Mouse (Mus musculus): ENCODE results near the gene Faap20. TPM values are rescaled to one million over a fixed set of nuclear protein-coding genes. Genes with fewer than 3 reads are reported as not detected.

The Faap20 gene
- polyA plus RNA-seq, 1 experiment, result 37.5 TPM

DNA sequence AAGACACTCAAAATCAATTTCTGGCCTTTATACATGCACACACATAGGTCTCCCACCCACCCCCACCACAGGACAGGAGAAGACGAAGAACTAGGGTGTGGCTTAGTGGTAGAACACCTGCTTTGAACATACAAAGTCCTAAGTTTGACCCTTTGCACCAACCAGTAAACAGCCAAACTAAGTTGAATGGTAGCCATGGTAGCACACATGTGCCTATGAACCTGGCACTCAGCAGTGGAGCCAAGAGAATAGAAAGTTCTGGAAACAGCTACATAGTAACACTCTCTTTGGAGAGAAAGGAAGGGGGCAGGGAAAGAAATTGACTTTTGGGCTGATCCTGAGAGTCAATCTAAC lies 31.1 kb downstream of the Faap20 start:
- Histone ChIP-seq H3K4me1 (ENCODE audit: control insufficient read depth, insufficient read depth, low read length) (peaks cover 17% of the 10 kb centered on the region), H3K27ac (ENCODE audit: insufficient read depth, low read length) (peak overlapping the region; percentile 2; the same call in 1 of the 2 replicates)
- TF ChIP-seq POLR2A (IDR thresholded peaks at IDR 0.05; ENCODE audit: extremely low read depth, insufficient read depth, low read length) (no peak), CTCF (IDR thresholded peaks at IDR 0.05; ENCODE audit: extremely low read depth, insufficient read depth, low read length) (no peak)

DNA sequence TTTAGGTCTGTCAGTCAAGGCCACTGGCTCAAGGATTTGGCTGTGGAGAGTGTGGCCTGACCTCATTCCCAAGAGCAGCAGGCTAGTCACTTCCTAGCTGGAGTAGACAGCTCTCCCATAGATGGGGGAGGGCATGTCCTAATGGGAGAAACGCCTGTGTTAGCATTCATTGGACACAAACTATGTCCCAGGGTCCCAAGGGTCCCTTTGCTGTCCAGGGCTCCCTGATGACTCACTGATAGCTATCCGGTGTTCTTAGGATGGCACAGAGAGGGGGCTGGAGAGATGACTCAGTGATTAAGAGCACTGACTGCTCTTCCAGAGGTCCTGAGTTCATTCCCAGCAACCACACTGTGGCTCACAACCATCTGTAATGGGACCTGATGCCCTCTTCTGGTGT lies 31.6 kb downstream of the Faap20 start:
- Histone ChIP-seq H3K4me3 (ENCODE audit: insufficient read depth, low read length) (no peak overlapping the region), H3K27ac (ENCODE audit: insufficient read depth, low read length) (peak overlapping the region; percentile 2; the same call in 1 of the 2 replicates), H3K4me1 (ENCODE audit: control insufficient read depth, insufficient read depth, low read length) (peaks cover 16% of the 10 kb centered on the region)
- TF ChIP-seq CTCF (IDR thresholded peaks at IDR 0.05; ENCODE audit: extremely low read depth, insufficient read depth, low read length) (no peak), POLR2A (IDR thresholded peaks at IDR 0.05; ENCODE audit: extremely low read depth, insufficient read depth, low read length) (no peak)

More for the DNA sequence above, 31.1 kb downstream of the Faap20 start:
- no peak overlapping the region for H3K4me3 ChIP-seq (ENCODE audit: insufficient read depth, low read length)

DNA sequence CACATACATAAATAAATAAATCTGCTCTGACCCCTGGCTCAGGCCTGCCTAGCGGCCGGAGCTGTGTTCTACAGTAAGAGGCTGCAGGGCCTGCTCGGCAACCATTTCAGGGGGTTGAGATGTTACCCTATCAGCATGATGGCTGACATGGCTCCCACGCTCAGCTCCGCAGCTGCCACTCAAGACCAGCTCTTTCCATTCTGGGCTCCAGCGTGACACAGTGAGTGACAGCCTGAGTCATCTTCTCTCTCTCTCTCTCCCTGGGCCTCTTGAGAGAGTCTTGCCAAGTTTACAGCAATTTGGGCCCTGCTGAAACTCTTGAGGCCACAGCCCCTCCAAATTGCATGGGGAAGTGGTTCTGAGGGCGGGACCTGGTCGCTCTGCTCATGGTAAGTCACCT lies 32.0 kb downstream of the Faap20 start:
- H3K4me1 ChIP-seq (ENCODE audit: control insufficient read depth, insufficient read depth, low read length), result peaks cover 15% of the 10 kb centered on the region
- no peak for TF ChIP-seq CTCF (IDR thresholded peaks at IDR 0.05; ENCODE audit: extremely low read depth, insufficient read depth, low read length)
- TF ChIP-seq POLR2A (IDR thresholded peaks at IDR 0.05; ENCODE audit: extremely low read depth, insufficient read depth, low read length), result no peak
- 0 out of 2 replicates have a peak overlapping the region, but pooled peaks have one; percentile 25 for H3K27ac ChIP-seq (ENCODE audit: insufficient read depth, low read length)
- H3K4me3 ChIP-seq (ENCODE audit: insufficient read depth, low read length), result no peak overlapping the region

DNA sequence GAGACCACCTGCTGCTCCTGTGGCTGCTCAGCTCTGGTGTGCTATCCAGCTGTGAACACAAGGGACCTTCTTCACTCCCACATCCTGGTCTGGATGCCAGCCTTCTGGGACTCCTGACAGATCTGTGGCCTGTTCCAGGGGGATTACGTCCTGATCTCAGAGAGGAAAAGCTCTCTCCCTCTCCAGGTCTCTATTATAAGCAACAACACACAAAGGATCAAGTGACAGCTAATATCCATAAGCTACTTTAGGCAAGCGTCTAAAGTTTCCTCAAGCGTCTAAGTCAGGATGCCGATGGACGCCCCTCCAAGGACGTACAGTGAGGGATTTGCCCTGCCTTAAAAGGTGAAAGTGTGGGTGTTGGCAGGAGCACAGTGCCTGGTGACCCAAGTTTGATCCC lies 32.6 kb downstream of the Faap20 start:
- TF ChIP-seq CTCF (IDR thresholded peaks at IDR 0.05; ENCODE audit: extremely low read depth, insufficient read depth, low read length) (no peak), POLR2A (IDR thresholded peaks at IDR 0.05; ENCODE audit: extremely low read depth, insufficient read depth, low read length) (no peak)
- H3K4me3 ChIP-seq (ENCODE audit: insufficient read depth, low read length), result no peak overlapping the region
- H3K27ac ChIP-seq (ENCODE audit: insufficient read depth, low read length), result 0 out of 2 replicates have a peak overlapping the region, but pooled peaks have one; percentile 25
- peaks cover 15% of the 10 kb centered on the region for H3K4me1 ChIP-seq (ENCODE audit: control insufficient read depth, insufficient read depth, low read length)

DNA sequence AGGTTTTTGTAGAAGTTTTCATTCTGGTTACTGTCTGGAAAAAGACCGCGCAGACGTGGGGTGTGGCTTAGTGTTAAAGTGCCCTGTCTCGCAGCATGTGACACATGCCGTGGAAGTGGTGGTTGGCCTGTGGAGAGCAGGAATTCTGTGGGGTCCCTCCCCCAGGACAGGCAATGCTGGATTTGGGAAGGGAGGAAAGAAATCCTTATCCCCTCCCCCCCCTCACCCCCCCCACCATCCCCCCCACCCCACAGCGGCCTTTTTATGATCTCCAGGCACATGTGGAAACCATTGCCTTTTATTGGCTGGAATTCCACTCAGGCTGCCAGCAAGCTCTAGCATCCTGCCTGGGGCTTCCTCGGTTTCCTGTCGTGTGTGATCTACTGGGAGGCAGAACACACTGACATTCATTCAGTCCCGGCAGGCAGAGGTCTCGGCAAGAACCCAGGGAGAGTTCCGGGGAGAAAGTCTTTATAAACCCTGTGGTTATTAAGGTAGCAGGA lies 33.5 kb downstream of the Faap20 start:
- H3K27ac ChIP-seq (ENCODE audit: insufficient read depth, low read length), result peak overlapping the region; percentile 34; the same call in 1 of the 2 replicates
- H3K4me3 ChIP-seq (ENCODE audit: insufficient read depth, low read length), result no peak overlapping the region
- TF ChIP-seq CTCF (IDR thresholded peaks at IDR 0.05; ENCODE audit: extremely low read depth, insufficient read depth, low read length) (no peak), POLR2A (IDR thresholded peaks at IDR 0.05; ENCODE audit: extremely low read depth, insufficient read depth, low read length) (no peak)
- H3K4me1 ChIP-seq (ENCODE audit: control insufficient read depth, insufficient read depth, low read length), result peaks cover 15% of the 10 kb centered on the region

DNA sequence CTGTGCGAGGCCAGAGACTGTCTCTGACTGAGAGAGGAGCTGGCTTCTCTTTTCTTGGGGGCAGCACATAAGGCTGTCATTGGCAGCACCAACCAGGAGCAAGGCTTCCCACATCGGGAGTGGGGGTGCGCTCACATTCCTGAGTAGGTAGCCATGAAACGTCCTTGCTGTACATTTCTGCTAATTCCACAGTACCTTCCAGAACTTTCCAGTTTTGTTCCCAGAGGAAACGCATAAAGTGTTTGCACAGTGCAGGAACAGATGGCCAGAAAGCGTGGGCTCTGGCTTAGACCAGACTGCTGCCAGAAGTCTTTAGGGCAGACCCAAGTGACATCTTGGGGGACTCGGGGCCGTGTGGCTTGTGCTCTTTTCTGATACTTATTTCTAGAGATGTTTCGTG lies 34.0 kb downstream of the Faap20 start:
- Histone ChIP-seq H3K4me3 (ENCODE audit: insufficient read depth, low read length) (no peak overlapping the region), H3K4me1 (ENCODE audit: control insufficient read depth, insufficient read depth, low read length) (peaks cover 15% of the 10 kb centered on the region)
- TF ChIP-seq CTCF (IDR thresholded peaks at IDR 0.05; ENCODE audit: extremely low read depth, insufficient read depth, low read length), result no peak
- no peak for TF ChIP-seq POLR2A (IDR thresholded peaks at IDR 0.05; ENCODE audit: extremely low read depth, insufficient read depth, low read length)

DNA sequence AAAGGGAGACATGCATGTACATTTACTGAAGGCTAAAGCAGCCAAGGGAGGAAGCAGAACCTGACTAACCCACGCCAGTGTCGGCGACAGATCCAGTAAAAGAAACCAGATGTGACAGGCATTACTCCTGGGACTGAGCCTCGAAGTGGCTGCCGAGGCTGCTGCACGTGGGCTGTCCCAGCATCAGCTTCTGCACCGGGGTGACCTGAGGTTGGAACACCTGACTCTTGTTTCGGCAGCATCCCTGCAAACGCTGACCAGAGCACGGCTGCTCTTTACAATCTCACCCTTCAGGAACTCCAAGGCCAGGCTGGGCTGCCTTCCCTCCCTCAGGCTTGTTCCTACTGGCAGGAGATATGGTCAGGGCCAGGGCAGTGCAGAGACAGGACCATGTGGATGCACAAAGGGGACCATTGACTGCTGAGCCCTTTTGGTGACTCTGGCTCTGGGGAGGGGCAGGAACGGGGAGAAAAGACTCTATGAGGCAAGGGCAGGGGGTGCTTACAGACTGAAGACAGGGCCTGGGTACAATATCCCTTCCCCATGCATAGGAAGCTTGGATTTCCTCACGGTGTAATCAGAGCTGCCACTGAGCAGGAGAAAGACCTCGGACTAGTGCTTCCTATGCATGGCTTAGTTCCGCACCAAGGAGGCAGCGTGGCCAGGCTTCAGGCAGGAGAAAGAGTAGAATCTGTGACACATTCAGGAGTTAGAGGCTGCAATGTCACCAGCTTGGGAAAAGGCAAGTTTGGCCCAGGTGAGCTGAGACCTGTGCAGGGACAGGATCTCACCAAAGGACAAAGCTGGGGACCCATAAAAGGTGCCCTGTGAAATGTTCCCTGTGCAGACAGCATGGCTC lies 35.1 kb downstream of the Faap20 start:
- no peak for TF ChIP-seq POLR2A (IDR thresholded peaks at IDR 0.05; ENCODE audit: extremely low read depth, insufficient read depth, low read length)
- TF ChIP-seq CTCF (IDR thresholded peaks at IDR 0.05; ENCODE audit: extremely low read depth, insufficient read depth, low read length), result no peak
- Histone ChIP-seq H3K4me1 (ENCODE audit: control insufficient read depth, insufficient read depth, low read length) (peaks cover 15% of the 10 kb centered on the region), H3K4me3 (ENCODE audit: insufficient read depth, low read length) (no peak overlapping the region), H3K27ac (ENCODE audit: insufficient read depth, low read length) (peak overlapping the region; percentile 59)

More for the DNA sequence above, 34.0 kb downstream of the Faap20 start:
- H3K27ac ChIP-seq (ENCODE audit: insufficient read depth, low read length), result peak overlapping the region; percentile 34; the same call in 1 of the 2 replicates

DNA sequence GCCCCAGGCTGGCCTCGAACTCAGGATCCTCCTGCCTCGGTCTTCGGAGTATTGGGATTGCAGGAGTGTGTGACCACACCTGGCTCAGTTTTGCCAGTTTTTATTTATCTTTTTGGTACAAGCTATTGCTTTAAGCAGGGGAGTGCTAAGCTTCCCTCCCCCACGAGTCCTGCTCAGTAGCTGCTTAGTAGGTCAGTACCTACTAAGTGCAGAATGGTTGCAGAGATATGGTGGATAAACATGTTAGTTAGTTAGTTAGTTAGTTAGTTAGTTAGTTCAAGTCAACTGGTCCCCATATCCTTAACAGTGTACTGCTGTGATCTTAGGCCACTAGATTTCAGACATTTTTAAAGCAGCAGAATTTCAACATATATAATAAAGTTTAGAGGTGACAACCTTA lies 36.5 kb downstream of the Faap20 start:
- H3K27ac ChIP-seq (ENCODE audit: insufficient read depth, low read length), result no peak overlapping the region

DNA sequence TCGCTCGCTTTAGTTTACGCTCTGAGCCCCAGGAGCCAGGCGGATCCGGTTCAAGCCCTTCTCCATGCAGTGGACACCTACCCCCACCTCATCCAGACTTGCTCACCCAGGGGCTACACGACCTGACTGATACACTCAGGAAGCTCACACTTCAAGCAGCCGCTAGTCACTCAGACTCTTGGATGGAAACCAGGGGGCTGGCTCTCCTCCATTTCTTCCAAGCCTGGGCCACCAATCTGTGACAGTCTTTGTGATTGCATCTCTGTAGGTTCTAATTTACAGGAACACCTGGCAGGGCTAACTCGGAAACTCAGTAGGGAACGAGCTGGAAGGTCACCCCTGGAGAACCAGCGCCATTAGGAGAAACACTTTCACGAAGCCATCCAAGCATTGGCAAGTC lies 38.1 kb downstream of the Faap20 start:
- Histone ChIP-seq H3K27ac (ENCODE audit: insufficient read depth, low read length) (no peak overlapping the region), H3K4me3 (ENCODE audit: insufficient read depth, low read length) (no peak overlapping the region), H3K4me1 (ENCODE audit: control insufficient read depth, insufficient read depth, low read length) (peaks cover 6% of the 10 kb centered on the region)
- TF ChIP-seq CTCF (IDR thresholded peaks at IDR 0.05; ENCODE audit: extremely low read depth, insufficient read depth, low read length) (no peak), POLR2A (IDR thresholded peaks at IDR 0.05; ENCODE audit: extremely low read depth, insufficient read depth, low read length) (no peak)

More for the DNA sequence above, 36.5 kb downstream of the Faap20 start:
- peaks cover 10% of the 10 kb centered on the region for H3K4me1 ChIP-seq (ENCODE audit: control insufficient read depth, insufficient read depth, low read length)
- TF ChIP-seq POLR2A (IDR thresholded peaks at IDR 0.05; ENCODE audit: extremely low read depth, insufficient read depth, low read length) (no peak), CTCF (IDR thresholded peaks at IDR 0.05; ENCODE audit: extremely low read depth, insufficient read depth, low read length) (no peak)
- H3K4me3 ChIP-seq (ENCODE audit: insufficient read depth, low read length), result no peak overlapping the region

DNA sequence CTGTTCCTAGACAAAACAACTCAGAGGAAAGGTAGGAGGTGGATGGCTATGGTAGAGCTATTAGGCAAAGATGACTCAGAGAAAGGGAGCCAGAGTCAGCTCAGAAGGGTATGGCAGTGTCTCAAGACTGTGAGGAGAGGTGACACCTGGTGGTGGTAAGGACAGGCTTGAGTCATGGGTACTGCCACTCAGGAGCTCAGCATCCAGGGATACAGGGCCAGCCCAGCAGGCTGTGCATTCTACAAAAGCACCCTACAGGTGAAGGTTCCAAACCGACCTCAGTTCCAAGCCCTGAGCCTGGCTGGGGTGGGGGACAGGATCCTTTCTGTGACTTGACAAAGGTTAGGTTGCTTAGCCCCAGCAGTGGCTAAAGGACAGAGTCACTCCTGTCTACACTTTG lies 39.0 kb downstream of the Faap20 start:
- Histone ChIP-seq H3K4me3 (ENCODE audit: insufficient read depth, low read length) (no peak overlapping the region), H3K27ac (ENCODE audit: insufficient read depth, low read length) (0 out of 2 replicates have a peak overlapping the region, but pooled peaks have one; percentile 7), H3K4me1 (ENCODE audit: control insufficient read depth, insufficient read depth, low read length) (peaks cover 6% of the 10 kb centered on the region)
- no peak for TF ChIP-seq CTCF (IDR thresholded peaks at IDR 0.05; ENCODE audit: extremely low read depth, insufficient read depth, low read length)
- TF ChIP-seq POLR2A (IDR thresholded peaks at IDR 0.05; ENCODE audit: extremely low read depth, insufficient read depth, low read length), result no peak

Data from cortical plate, adult 2 months (tissue).